Mouse (Mus musculus) left cerebral cortex, adult 11 months (tissue): ENCODE results near the gene Gfap.

Experiments
- DNase-seq: peaks from one replicate; pipeline ENCODE4 v3.0.0; 2022; ENCODE audit warnings: low spot score

Gfap gene

DNA sequence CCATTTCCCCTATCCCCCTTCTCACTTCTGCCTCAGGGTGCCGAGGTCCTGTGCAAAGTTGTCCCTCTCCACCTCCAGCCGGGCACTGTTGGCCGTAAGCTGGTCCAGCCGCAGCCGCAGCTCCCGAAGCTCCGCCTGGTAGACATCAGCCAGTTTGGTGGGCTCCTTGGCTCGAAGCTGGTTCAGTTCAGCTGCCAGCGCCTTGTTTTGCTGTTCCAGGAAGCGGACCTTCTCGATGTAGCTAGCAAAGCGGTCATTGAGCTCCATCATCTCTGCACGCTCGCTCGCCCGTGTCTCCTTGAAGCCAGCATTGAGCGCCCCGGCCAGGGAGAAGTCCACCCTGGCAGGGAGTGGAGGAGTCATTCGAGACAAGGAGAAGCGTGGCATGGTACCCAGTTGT, 4.1 kb downstream of the Gfap start:
- no peak for DNase-seq

- DNase-seq: no peak
Observed at GRCm38 (mm10) chr11:102895779-102896178, 4.9 kb downstream of the Gfap start.

- no peak for DNase-seq
Observed at GRCm38 (mm10) chr11:102894716-102895115, 6.0 kb downstream of the Gfap start.

- DNase-seq: no peak
Observed at GRCm38 (mm10) chr11:102893015-102893651, 7.6 kb downstream of the Gfap start.

- no peak for DNase-seq
Observed at GRCm38 (mm10) chr11:102890096-102890495, 10.6 kb downstream of the Gfap start.

DNA sequence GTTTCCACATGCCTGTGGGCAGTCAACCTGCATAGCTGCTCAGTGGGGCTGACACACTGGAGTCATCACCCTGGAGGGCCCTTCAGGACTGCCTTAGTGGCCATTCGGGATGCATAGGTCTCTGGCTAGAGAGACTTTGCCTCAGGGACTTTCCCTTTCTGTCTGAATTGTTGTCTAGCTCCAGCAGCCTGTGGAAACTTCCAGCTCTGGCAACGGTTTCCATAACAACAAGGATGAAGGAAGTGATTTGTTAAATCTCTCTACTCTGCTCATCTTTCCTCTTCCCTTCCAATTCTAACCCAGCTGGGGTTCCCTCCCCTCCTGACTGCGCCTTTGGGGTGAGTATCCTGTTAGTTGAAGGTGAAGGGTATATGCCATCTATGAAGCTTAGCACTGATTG, 12.6 kb downstream of the Gfap start:
- no peak for DNase-seq

GRCm38 (mm10) chr11:102887433-102887832, 13.3 kb downstream of the Gfap start:
- DNase-seq: no peak

GRCm38 (mm10) chr11:102884616-102885219, 16.0 kb downstream of the Gfap start, which contains the start of gene Fam187a:
Gene Fam187a (plus strand): TSS chr11:102885169.
- no peak for DNase-seq

- no peak for DNase-seq
Observed at GRCm38 (mm10) chr11:102881314-102882198, 19.2 kb downstream of the Gfap start.

- DNase-seq: peak; percentile 91
Observed at GRCm38 (mm10) chr11:102880585-102881313, 20.0 kb downstream of the Gfap start, which contains the start of the genes Eftud2 and Ccdc103. Gene Eftud2 (minus strand): TSS chr11:102880985. Gene Ccdc103 (plus strand): TSS chr11:102881204.

GRCm38 (mm10) chr11:102879558-102879957, 21.2 kb downstream of the Gfap start:
- no peak for DNase-seq

DNA sequence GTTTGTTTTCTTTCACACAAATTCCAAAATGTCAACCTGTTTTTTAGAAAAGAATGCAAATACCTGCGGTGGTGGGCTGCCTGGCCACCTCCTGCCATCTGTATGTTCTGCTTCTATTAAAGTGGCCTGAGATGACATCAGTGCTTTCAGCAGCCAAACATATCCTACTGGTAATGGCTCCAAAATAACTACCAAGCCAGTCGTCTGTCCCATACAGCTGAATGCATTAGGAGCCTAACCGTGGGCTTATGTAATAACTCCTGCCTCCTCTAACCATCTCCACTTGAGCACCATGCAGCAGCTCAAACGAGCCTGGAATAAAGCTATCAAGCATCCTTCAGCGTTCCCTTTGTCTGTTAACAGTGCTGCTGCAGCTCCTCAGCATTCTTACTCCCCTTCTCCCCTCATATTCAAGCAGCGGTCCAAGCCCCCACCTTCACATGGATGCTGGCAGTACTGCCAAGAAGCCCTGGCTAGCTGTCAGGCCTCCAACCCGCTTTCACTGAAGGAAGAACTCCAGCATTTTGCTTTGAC, 25.8 kb downstream of the Gfap start:
- DNase-seq: peak; percentile 72

DNA sequence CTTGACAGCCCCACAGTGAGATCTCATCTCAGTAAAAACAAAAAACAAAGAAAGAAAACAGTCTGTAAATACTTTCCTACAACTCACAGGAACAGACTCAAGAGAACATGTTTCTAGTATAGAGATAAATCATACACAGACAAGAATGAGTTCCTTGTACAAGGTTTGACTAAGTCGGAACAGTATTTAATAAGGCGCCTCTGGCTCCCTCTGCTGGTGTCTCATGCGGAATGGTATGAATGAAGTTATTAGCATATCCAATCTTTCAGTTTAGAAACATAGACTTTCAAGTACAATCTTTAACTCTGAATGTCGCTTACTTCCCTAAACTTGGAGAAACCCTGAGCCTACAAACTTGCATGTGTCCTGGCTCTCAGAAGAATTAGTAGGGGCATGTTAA, 36.4 kb downstream of the Gfap start:
- DNase-seq: no peak

DNA sequence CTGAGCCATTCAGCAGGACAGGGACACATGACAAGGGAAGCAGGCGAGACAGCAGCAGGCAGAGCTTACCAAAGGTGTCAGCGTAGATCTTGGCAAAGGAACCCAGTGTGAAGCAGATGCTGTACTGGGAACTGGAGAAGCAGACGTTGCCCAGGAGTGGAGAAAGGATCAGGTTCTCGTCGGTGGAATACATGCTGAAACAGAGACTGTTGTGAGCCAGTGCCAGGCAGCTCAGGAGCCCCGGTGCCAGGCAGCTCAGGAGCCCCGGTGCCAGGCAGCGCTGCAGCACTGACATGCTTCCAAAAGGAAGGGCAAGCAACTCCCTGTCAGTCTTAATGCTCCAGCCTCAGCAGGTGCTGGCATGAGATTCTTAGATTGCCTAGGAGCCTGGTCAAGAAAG, 40.8 kb downstream of the Gfap start:
- peak; percentile 35 for DNase-seq

DNA sequence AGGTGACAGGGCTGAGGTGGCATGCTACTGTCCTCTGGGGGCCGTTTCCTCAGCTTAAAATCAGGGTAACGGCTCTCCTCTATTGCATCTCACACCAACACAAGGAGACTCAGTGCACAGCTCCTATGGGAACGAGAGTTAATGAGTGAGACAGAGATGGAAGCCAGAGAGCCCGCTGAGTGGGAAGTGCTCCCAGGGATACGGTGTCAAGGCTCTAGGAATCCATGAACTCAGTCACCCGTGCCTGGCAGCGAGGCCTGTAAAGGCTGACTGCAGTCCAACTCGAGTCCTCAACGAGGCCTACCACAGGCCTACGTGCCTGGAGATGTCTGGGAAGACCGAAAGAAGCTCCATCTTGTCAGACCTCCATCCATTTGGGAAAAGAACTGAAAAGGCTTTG, 41.8 kb downstream of the Gfap start:
- no peak for DNase-seq

DNA sequence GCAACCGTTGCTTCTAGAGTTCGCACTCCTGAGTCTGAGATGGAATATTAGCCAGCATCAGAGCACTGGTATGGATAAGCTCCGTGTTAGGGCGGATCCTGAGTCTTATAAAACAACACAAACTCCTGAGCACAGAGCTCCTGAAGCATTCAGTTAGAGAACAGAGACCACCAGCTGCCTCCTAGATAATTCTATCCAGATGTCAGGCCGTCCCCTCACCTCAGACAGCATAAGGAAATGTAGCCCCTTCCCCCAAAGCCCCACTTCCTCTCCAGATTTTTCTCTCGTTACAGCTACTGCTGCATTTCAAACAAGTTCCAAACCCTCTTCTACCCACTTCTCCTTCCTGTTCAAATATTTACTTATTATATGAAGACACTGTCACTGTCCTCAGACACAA, 44.8 kb downstream of the Gfap start:
- DNase-seq: no peak

DNA sequence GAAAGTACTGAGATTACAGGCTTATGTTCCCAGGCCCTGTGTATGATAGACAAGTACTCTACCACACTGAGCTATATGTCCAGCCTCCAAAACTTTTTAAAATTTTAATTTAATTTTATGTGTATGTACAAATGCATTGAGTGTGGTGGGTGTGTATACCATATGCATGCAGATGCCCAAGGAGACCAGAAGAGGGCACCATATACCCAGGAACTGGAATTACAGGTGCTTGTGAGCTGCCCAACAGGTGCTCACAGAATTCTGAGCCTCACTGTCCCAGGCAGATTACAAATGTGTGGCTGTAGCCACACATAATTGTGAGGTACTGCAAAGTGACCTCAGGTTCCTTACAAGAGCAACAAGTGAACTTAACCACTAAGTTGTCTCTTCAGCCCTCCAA, 47.0 kb downstream of the Gfap start:
- DNase-seq: no peak

DNA sequence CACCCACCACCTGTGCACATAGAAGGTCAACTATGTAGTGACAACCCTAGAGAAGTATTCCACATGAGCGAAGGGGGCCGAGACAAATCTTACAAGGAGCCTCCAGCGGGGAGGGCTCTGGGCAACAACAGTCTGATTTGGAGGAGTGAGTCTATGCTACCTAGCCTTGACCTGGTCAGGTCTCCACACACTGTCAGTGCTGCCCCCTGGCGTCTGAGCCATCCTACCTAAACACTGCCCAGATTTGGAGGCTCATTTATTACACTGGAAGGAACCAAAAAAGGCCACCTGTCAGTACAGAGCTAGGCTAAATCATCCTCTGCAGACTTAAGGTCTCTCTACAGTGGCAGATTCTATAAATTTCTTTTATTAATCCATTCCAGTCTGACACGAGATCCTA, 48.8 kb downstream of the Gfap start:
- DNase-seq: no peak

DNA sequence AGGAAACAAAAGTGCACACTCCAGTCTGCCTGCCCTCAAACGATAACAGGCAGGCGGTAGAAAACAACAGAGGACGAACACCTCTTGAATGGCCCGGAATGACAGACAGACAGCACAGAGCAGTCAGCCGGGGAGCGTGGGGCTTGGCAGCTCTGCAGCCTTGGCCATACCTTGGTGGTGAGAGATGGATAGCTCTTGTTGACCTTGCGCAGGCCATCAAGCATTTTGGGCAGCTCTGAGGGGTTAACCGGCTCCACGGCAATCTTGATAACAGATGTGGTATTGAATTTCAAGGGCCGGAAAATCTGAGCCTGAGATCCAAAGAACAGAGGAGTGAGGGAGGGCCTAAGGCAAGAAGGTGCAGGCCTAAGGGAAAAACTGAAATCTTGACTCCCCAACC, 54.8 kb downstream of the Gfap start:
- no peak for DNase-seq

GRCm38 (mm10) chr11:102838616-102839150, 62.0 kb downstream of the Gfap start:
- DNase-seq: no peak

- DNase-seq: no peak
Observed at GRCm38 (mm10) chr11:102838126-102838525, 62.6 kb downstream of the Gfap start.

- no peak for DNase-seq
Observed at GRCm38 (mm10) chr11:102837385-102837784, 63.3 kb downstream of the Gfap start.
